Mouse (Mus musculus) cerebellum, postnatal 36 days (tissue): ENCODE results near the gene Hcrtr1.

Source experiments
- DNase-seq, 2 experiments: peaks; one replicate each; pipeline ENCODE4 v3.0.0; 2021 to 2022; ENCODE audit warnings: mixed read lengths in 2 of 2

The Hcrtr1 gene

DNA sequence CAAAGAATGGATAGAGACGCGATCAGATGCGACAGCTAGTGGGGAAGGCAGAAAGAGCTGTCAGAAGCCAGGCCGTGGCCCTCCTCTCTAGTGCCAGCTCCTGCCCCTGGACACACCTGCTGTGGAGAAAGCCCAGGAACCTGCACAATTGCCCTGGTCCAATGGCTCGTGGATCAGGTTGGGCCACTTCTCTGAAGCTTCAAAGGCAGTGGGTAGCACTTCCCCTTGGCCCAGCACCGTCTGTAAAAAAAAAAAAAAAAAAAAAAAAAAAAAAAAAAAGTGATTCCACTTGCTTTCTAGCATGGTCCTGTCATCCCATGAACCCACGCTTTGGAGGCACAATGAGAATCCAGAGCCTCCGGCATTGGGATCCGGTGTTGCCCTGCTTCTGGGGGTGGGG lies 28.7 kb upstream of the Hcrtr1 start:
- DNase-seq, result no peak

DNA sequence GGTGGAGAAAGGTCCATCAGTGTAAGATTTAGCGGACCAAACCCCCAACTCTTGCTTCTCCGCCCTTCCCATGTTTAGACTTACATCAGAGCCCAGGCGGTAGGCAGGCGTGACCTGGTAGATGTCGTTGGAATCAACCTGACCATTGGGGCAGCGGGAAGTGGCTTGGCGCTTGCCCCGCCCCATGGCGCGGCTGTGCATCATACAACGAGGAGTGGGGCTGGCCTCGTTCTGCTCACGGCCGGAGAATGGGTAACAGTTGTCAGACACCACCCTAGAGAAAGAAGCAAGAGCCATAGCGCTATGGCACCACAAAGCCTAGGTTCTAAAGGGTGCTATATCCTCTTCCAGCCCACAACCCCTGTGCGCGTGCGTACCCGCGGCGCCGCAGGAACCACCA lies 28.2 kb upstream of the Hcrtr1 start:
- DNase-seq, result no peak

- DNase-seq, result no peak
These were observed 27.4 kb upstream of the Hcrtr1 start for GRCm38 (mm10) chr4:130166592-130166991.

GRCm38 (mm10) chr4:130166061-130166460 lies 26.9 kb upstream of the Hcrtr1 start:
- DNase-seq, result no peak

DNA sequence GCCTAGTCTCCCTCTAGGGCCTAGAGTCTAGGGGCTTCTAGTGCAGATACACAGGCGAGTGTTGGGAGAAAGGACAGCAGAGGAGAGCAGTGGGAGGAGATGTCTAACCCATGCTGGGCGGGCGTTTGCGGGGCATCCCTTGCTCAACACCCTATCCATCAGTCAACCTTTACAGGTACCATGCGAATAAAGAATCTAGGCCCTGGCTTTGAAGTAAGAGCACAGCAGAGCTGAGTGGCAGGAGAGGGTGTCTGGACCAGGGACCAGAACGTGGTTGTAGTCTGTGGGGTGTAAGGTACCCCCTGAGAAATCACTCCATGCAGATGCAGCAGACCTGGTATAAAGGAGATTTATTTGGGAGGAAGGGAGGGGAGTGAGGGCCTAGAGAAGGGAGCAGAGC lies 25.0 kb upstream of the Hcrtr1 start:
- no peak for DNase-seq

GRCm38 (mm10) chr4:130163391-130163861 lies 24.3 kb upstream of the Hcrtr1 start:
- DNase-seq, result no peak

DNA sequence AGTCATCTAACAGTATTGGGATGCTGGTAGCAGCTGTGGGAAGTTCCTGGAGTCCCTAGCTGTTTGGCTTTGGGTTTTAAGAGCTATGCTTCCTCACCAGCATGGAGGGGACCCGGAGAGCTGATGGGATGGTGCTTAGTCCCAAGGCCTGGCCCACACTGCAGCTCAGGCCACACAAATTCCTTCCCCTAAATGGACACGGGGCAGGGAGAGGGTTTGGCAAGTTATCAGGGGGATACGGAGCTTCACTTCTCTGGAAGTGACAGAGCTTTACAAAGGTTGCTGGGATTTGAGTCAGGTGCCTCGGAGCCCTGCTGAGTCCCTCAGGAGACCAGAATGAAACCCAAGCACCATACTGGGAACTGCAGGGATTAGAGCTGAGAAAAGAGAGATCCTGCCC lies 22.2 kb upstream of the Hcrtr1 start:
- DNase-seq, result no peak

GRCm38 (mm10) chr4:130156812-130157371 lies 17.7 kb upstream of the Hcrtr1 start:
- DNase-seq, result no peak

GRCm38 (mm10) chr4:130154250-130154649 lies 15.1 kb upstream of the Hcrtr1 start:
- no peak for DNase-seq

- DNase-seq, result no peak
These were observed 9.2 kb upstream of the Hcrtr1 start for GRCm38 (mm10) chr4:130148405-130148804.

DNA sequence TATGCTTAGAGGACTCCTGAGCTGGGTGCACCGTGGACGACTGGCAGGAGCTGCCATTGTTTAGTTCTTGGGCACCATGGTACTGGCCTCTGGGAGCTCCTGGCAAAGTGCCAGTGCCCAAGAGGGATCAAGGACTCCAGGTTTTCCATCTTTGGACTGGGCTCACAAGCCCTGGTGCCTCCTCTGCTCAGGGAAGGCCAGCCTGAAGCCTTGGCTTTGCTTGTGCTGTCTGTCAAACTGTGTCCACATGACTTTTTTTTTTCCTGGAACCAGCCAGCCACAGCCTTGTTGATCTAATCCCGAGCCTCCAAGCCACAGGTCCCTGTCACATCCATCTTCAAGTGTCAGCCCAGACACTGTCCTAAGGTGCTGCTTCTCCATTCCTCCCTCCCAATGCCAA lies 2.6 kb upstream of the Hcrtr1 start:
- no peak for DNase-seq

DNA sequence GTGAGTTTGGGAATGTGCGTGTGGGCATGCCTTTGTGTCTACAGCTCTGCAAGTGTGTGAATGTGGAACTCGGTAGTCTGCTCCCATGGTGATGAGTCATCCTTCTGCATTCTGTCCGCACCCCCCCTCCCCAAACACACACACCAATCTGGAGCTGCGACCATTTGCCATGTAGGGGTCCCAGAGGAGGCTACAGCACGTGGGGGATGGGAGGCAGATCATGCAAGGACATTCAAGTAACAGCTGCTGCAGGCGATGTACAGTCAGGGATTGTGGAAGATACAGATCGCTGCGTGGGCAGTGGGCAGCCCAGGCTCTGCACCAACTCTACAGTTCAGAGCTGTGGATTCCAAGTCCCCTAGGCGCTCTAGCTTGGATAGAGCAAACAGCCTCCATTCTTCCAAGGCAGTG lies 1.8 kb upstream of the Hcrtr1 start:
- DNase-seq, result no peak

DNA sequence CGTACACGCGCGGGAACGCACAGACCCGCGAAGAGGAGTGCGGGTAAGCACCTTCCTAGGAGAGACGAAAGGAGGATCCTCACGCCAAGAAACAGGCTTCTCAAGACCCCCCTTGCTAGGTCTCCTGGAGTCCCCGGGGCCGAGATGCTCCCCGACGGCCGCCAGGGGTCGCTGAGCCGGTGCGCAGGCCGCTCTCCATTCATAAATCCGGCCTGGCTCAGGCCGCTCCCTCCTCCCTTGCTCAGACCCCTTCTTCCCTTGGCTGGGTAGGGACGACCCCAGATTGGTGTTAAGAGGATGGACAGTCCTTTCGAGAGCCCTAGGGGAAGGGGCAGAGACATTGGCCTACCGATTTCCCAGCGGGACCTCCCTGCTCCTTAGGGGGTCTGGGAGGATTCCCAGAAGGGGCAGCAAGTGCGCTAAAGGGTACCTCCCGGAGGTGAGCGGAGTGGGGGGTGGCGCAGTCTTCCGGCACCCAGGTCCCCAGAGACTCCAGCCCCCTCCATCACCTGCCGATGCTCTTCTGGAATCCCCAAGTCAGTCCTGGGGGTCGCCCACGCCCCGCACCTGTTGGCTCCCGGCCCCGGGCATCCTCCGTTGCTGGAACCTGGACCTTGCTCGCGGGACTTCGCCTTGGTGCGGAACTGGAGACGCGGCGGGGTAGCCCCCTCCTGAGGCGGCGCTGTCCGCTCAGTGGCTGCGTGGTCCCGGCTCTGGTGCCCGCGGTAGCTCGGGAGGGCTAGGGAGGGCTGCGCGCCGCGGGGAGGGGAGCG lies 532 bp downstream of the Hcrtr1 start:
- DNase-seq, result peak; percentile 64

DNA sequence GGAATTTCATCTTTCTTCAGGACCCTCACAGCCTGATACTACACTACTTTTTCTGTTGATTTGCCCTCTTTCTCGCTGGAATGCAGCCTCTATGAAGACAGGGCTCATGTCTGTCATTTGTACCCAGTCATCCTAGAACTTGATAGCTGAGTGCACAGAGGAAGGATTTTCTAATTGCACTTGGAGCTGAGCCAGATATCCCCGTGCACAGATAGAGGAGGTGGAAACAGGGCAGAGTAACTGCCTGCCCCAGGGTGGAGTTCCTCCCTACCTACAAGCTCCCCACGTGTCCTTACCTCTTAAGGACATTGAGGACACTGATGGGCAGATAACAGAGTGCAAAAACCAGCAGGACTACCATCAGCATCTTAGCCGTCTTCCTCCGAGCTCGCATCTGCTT lies 5.8 kb downstream of the Hcrtr1 start:
- DNase-seq, result no peak

GRCm38 (mm10) chr4:130131448-130132105 lies 7.6 kb downstream of the Hcrtr1 start:
- DNase-seq, result no peak

DNA sequence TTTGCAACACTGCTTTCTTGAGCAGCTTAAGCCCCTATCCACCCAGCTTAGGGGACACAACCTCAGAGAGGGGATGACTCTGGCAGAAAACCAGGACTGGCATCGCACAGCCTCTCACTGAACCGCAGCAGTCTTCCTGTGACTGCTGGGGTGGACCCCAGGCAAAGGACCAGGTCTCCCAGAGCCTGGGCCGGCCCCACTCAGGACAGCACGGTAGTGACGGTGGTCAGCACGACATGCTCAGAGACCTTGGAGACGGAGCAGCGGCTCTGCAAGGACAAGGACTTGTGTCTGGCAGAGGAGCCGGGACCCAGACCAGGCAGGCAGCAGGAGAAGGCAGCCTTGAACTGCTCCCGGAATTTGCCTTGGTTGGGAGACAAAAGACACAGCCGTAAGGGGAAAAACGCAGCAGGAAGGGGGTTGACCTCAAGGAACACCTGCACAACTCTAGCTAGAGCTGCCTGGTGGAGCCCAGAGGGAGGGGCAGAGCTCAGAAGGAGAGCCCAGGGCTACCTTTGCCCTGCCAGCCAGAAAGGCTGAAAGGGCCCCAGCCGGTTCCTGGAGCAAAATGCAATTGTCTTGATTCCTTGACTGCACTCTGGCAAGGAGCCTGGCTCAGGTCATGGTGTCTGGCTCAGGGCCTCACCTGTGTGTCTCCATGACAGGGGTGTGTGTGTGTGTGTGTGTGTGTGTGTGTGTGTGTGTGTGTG lies 8.4 kb downstream of the Hcrtr1 start:
- no peak for DNase-seq

DNA sequence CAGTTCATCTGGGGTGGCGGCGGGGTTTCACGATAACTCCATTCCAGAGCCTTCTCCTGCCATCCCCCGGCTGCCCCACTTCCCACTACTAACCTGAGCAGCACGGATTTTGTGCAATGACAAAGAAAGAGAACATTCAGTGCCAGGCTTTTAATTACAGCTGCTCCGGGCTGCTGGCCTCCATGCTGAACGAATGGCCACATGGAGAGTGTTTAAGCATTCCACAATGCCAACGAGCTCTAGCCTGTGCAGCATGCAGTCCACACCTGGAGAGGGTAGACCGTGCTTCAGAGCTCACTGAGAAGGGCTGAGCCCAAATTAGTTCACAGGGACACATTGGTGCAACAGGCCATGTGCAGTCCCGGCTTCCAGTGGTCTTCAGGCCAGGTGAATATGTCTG lies 9.1 kb downstream of the Hcrtr1 start:
- DNase-seq, result no peak

- no peak for DNase-seq
These were observed 10.3 kb downstream of the Hcrtr1 start for GRCm38 (mm10) chr4:130128907-130129306.

DNA sequence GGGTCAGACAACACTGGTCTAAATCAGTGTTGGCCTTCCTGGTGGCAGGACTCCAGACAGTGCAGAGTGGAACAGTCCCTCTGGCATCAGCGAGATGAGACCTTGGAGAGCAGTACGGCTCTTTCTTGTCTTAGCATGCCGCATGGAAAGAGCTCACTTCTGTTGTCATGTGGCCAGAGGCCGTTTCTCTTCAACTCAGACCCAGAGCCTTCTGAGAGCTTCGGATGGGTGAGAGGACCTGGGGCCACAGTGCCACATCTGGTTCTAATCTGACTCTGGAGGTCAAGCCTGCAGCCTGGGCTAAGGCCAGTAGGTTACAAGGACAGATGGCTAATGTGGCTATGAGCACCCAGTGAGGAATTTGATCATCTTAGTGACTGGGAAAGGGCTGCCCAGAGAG lies 13.2 kb downstream of the Hcrtr1 start:
- DNase-seq, result no peak

DNA sequence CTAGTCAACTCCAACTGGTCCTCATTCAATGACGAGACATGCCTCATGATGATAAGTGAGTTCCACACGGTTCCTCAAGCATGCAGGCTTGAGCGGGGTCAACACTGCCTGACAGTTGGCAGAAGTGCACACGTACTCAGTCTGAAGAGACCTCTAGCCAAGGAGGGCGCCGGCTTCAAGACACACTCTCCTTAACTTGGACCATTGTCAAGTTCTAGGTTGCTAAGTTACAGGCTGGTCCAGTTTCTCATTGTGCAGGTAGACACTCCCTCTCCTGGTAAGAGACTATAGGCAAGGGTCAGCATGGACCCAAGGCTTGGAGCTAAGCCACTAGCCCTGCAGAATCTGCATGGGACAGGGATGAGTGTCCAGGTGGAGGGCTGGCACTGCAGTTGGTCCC lies 14.0 kb downstream of the Hcrtr1 start:
- DNase-seq, result no peak

GRCm38 (mm10) chr4:130124110-130124509 lies 15.0 kb downstream of the Hcrtr1 start:
- no peak for DNase-seq

GRCm38 (mm10) chr4:130123020-130123419 lies 16.1 kb downstream of the Hcrtr1 start:
- DNase-seq, result no peak

GRCm38 (mm10) chr4:130121560-130121959 lies 17.6 kb downstream of the Hcrtr1 start:
- DNase-seq, result no peak

GRCm38 (mm10) chr4:130120752-130121151 lies 18.4 kb downstream of the Hcrtr1 start:
- DNase-seq, result no peak
